Mouse (Mus musculus) heart, embryonic 11.5 days (tissue): Measurements from ENCODE around the gene H2-DMb2. TPM values are rescaled to one million over a fixed set of nuclear protein-coding genes. Genes with fewer than 3 reads are reported as not detected.

ENCODE experiments used
- ATAC-seq: fragments of 200-750 bp; cut with Nextera tagmentation; replicated peaks from 2 replicates; pipeline ENCODE4 v1.8.0; 2017; ENCODE audit warnings: moderate library complexity; ENCODE audit not compliant: insufficient number of reproducible peaks, low FRiP score, low TSS enrichment
- H3K27ac ChIP-seq: fragments of 300-500 bp; sonication (generic); 2 replicates; pipeline ENCODE4 v1.5.1; 2014; ENCODE audit warnings: mild to moderate bottlenecking, low read depth, low read length
- H3K27me3 ChIP-seq: fragments of 300-500 bp; sonication (generic); 2 replicates; pipeline ENCODE4 v1.6.1; 2014; ENCODE audit warnings: mild to moderate bottlenecking, low read length, mixed read lengths; ENCODE audit not compliant: control insufficient read depth, insufficient read depth
- H3K36me3 ChIP-seq: fragments of 300-500 bp; sonication (generic); 2 replicates; pipeline ENCODE4 v1.6.1; 2014; ENCODE audit warnings: mild to moderate bottlenecking, low read length, moderate library complexity, mixed read lengths; ENCODE audit not compliant: control insufficient read depth, insufficient read depth
- H3K4me1 ChIP-seq: fragments of 300-500 bp; sonication (generic); 2 replicates; pipeline ENCODE4 v1.6.1; 2014; ENCODE audit warnings: low read length; ENCODE audit not compliant: control insufficient read depth, insufficient read depth
- H3K4me2 ChIP-seq: fragments of 300-500 bp; sonication (generic); 2 replicates; pipeline ENCODE4 v1.6.1; 2014; ENCODE audit warnings: mild to moderate bottlenecking, moderate library complexity
- H3K4me3 ChIP-seq: fragments of 300-500 bp; sonication (generic); 2 replicates; pipeline ENCODE4 v1.5.1; 2014; ENCODE audit warnings: low read depth, low read length
- H3K9ac ChIP-seq: fragments of 300-500 bp; sonication (generic); 2 replicates; pipeline ENCODE4 v1.6.1; 2014; ENCODE audit warnings: mild to moderate bottlenecking, low read depth, low read length, moderate library complexity
- H3K9me3 ChIP-seq: fragments of 300-500 bp; sonication (generic); replicated peaks from 2 replicates; pipeline ENCODE4 v1.6.1; 2016; ENCODE audit warnings: low read length; ENCODE audit not compliant: control insufficient read depth
- WGBS: fragments of 180-500 bp; shearing (Covaris S2); extraction: QIAGEN DNeasy Blood & Tissue Kit; methylation state at CpG from one replicate; pipeline ENCODE4 v1.1.7; 2014; ENCODE audit not compliant: insufficient replicate concordance; 5-methylcytosine and 5-hydroxymethylcytosine counted together
- polyA plus RNA-seq: library from polyadenylated mRNA; unstranded; fragments of >200 nt; fragmentation: Nextera tagmentation; extraction: Ambion mirVana; gene quantifications from 2 replicates; pipeline ENCODE4 v1.2.1, GENCODE M21; 2014

The H2-DMb2 gene
- polyA plus RNA-seq, 1 experiment from 2014 or later, result not detected

GRCm38 (mm10) chr17:34102831-34103230, 40.3 kb upstream of the H2-DMb2 start:
- no peaks in the 10 kb centered on the region for H3K9me3 ChIP-seq
- H3K4me1 ChIP-seq, result 0 out of 2 replicates have a peak, but pooled peaks cover 3% of the 10 kb centered on the region
- H3K36me3 ChIP-seq, result no peaks in the 10 kb centered on the region
- no peak overlapping the region for H3K9ac ChIP-seq
- no peak overlapping the region for H3K4me2 ChIP-seq
- H3K4me3 ChIP-seq, result no peak overlapping the region
- peaks cover 3% of the 10 kb centered on the region; the same call in 1 of the 2 replicates for H3K27me3 ChIP-seq
- 72% methylated on average over 6 of the region's 6 CpGs for WGBS
- no peak overlapping the region for H3K27ac ChIP-seq
- ATAC-seq, result no peak

- ATAC-seq, result no peak
- 76% methylated on average over 9 of the region's 9 CpGs for WGBS
- Histone ChIP-seq H3K4me3 (no peak overlapping the region), H3K36me3 (no peaks in the 10 kb centered on the region), H3K27ac (no peak overlapping the region), H3K27me3 (no peaks in the 10 kb centered on the region), H3K9ac (no peak overlapping the region), H3K4me1 (0 out of 2 replicates have a peak, but pooled peaks cover 3% of the 10 kb centered on the region), H3K4me2 (no peak overlapping the region), H3K9me3 (no peaks in the 10 kb centered on the region)
Observed at GRCm38 (mm10) chr17:34104804-34105203, 38.3 kb upstream of the H2-DMb2 start.

GRCm38 (mm10) chr17:34106555-34106954, 36.6 kb upstream of the H2-DMb2 start:
- H3K4me2 ChIP-seq, result no peak overlapping the region
- H3K4me1 ChIP-seq, result 0 out of 2 replicates have a peak, but pooled peaks cover 1% of the 10 kb centered on the region
- no peaks in the 10 kb centered on the region for H3K27me3 ChIP-seq
- no peaks in the 10 kb centered on the region for H3K9me3 ChIP-seq
- H3K9ac ChIP-seq, result no peak overlapping the region
- H3K4me3 ChIP-seq, result no peak overlapping the region
- peaks cover 11% of the 10 kb centered on the region for H3K36me3 ChIP-seq
- 82% methylated on average over 7 of the region's 7 CpGs for WGBS
- no peak for ATAC-seq
- no peak overlapping the region for H3K27ac ChIP-seq

GRCm38 (mm10) chr17:34107109-34107867, 35.8 kb upstream of the H2-DMb2 start:
- Histone ChIP-seq H3K27me3 (no peaks in the 10 kb centered on the region), H3K9me3 (no peaks in the 10 kb centered on the region), H3K27ac (no peak overlapping the region), H3K4me3 (no peak overlapping the region), H3K4me2 (no peak overlapping the region), H3K9ac (no peak overlapping the region), H3K36me3 (peaks cover 18% of the 10 kb centered on the region), H3K4me1 (no peaks in the 10 kb centered on the region)
- no peak for ATAC-seq
- WGBS, result 78% methylated on average over 7 of the region's 7 CpGs

GRCm38 (mm10) chr17:34108460-34108859, 34.6 kb upstream of the H2-DMb2 start:
- H3K27ac ChIP-seq, result no peak overlapping the region
- no peak overlapping the region for H3K4me3 ChIP-seq
- H3K4me1 ChIP-seq, result no peaks in the 10 kb centered on the region
- H3K4me2 ChIP-seq, result no peak overlapping the region
- H3K9me3 ChIP-seq, result no peaks in the 10 kb centered on the region
- no peak overlapping the region for H3K9ac ChIP-seq
- peaks cover 30% of the 10 kb centered on the region for H3K36me3 ChIP-seq
- 92% methylated on average over 5 of the region's 6 CpGs for WGBS
- no peaks in the 10 kb centered on the region for H3K27me3 ChIP-seq
- no peak for ATAC-seq

GRCm38 (mm10) chr17:34109038-34109805, 33.9 kb upstream of the H2-DMb2 start:
- no peak for ATAC-seq
- no peak overlapping the region for H3K4me3 ChIP-seq
- H3K27me3 ChIP-seq, result no peaks in the 10 kb centered on the region
- peaks cover 38% of the 10 kb centered on the region for H3K36me3 ChIP-seq
- H3K27ac ChIP-seq, result no peak overlapping the region
- no peak overlapping the region for H3K4me2 ChIP-seq
- 74% methylated on average over 14 of the region's 14 CpGs for WGBS
- no peaks in the 10 kb centered on the region for H3K4me1 ChIP-seq
- H3K9me3 ChIP-seq, result no peaks in the 10 kb centered on the region
- no peak overlapping the region for H3K9ac ChIP-seq

GRCm38 (mm10) chr17:34109806-34110195, 33.3 kb upstream of the H2-DMb2 start:
- no peak for ATAC-seq
- Histone ChIP-seq H3K4me2 (no peak overlapping the region), H3K4me3 (no peak overlapping the region), H3K36me3 (peaks cover 43% of the 10 kb centered on the region), H3K4me1 (0 out of 2 replicates have a peak, but pooled peaks cover 1% of the 10 kb centered on the region), H3K9ac (no peak overlapping the region), H3K9me3 (no peaks in the 10 kb centered on the region), H3K27ac (no peak overlapping the region), H3K27me3 (no peaks in the 10 kb centered on the region)
- WGBS, result 76% methylated on average over 3 of the region's 3 CpGs

- Histone ChIP-seq H3K4me2 (no peak overlapping the region), H3K27ac (no peak overlapping the region), H3K9ac (no peak overlapping the region), H3K9me3 (no peaks in the 10 kb centered on the region), H3K4me1 (0 out of 2 replicates have a peak, but pooled peaks cover 5% of the 10 kb centered on the region), H3K27me3 (no peaks in the 10 kb centered on the region), H3K4me3 (no peak overlapping the region), H3K36me3 (peaks cover 48% of the 10 kb centered on the region)
- no peak for ATAC-seq
- 47% methylated on average over 8 of the region's 8 CpGs for WGBS
Observed at GRCm38 (mm10) chr17:34110309-34110708, 32.8 kb upstream of the H2-DMb2 start.
